Mouse (Mus musculus): ENCODE measurements around the gene Tac4. TPM values are rescaled to one million over a fixed set of nuclear protein-coding genes. Genes with fewer than 3 reads are reported as not detected.
A peak's percentile ranks its signal among the peaks of the same experiment; 100 is the strongest.

Gene Tac4
- total and polyA plus RNA-seq, 2 experiments from 2014 or later = not detected

DNA sequence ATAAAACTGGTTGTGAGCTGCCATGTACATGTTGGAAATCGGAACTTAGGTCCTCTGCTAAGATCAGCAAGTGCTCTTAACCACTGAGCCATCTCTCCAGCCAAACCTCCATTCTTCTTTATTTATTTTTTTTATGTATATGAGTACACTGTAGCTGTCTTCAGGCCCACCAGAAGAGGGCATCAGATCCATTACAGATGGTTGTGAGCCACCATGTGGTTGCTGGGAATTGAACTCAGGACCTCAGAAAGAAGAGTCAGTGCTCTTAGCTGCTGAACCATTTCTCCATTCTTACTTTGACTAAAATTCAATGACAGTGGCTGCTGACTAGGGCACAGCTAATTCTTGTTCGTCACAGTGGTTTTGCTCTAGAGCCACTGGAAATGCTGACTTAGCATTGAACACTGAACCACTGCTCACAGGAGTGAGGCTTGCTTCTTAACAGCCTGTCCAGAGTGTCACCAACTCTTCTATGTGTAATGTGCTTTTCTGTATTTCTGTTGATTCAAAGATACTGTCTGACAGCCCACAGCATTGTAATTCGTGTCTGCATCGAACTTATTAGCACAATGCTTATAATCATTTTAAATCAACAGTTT, 17.8 kb downstream of the Tac4 start:
- Histone ChIP-seq H3K9ac (replicated peaks; ENCODE audit: low read length, poor library complexity, severe bottlenecking) (no peak overlapping the region), H3K4me2 (ENCODE audit: low read depth, low read length, poor library complexity, severe bottlenecking) (no peak overlapping the region), H3K4me1 (ENCODE audit: insufficient read depth, low read length) (no peaks in the 10 kb centered on the region), H3K27ac (ENCODE audit: low read depth, low read length) (no peak overlapping the region), H3K4me3 (ENCODE audit: low read depth, low read length) (no peak overlapping the region), H3K9me3 (ENCODE audit: low read length) (no peaks in the 10 kb centered on the region), H3K36me3 (ENCODE audit: insufficient read depth, low read length) (peaks cover 73% of the 10 kb centered on the region), H3K27me3 (ENCODE audit: insufficient read depth, low read length) (no peaks in the 10 kb centered on the region)
- 96% methylated on average over 4 of the region's 4 CpGs for WGBS
- ATAC-seq (ENCODE audit: low FRiP score) (no peak), DNase-seq (ENCODE audit: low spot score) (no peak)
- TF ChIP-seq CTCF (IDR thresholded peaks at IDR 0.05) = peak; percentile 29

DNA sequence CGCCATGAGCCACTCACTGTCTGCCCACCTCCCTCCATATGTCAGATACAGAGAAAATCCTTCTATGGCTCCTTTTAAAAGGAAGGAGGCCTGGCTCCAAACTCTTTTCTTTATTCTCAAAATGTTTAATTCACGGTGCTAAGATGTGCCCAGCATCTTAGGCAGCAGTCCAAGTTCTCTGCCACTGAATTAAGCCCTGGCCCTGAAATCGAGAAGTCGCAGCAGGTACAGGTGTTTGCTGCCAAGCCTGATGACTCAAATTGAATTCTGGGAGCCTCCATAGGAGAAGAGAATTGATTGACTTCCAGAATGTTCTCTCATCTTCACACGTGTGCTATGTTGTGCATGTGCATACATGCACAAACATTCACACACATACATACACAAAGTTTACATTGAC, 21.0 kb downstream of the Tac4 start:
- WGBS = 87% methylated on average over 5 of the region's 5 CpGs
- Histone ChIP-seq H3K4me1 (ENCODE audit: insufficient read depth, low read length) (no peaks in the 10 kb centered on the region), H3K27ac (ENCODE audit: low read depth, low read length) (no peak overlapping the region), H3K4me2 (ENCODE audit: low read depth, low read length, poor library complexity, severe bottlenecking) (no peak overlapping the region), H3K36me3 (ENCODE audit: insufficient read depth, low read length) (peaks cover 67% of the 10 kb centered on the region), H3K9ac (replicated peaks; ENCODE audit: low read length, poor library complexity, severe bottlenecking) (no peak overlapping the region), H3K27me3 (ENCODE audit: insufficient read depth, low read length) (no peaks in the 10 kb centered on the region), H3K4me3 (ENCODE audit: low read depth, low read length) (no peak overlapping the region), H3K9me3 (ENCODE audit: low read length) (no peaks in the 10 kb centered on the region)
- DNase-seq (ENCODE audit: low spot score) = no peak
- TF ChIP-seq CTCF (IDR thresholded peaks at IDR 0.05) = no peak
- no peak for ATAC-seq (ENCODE audit: low FRiP score)

GRCm38 (mm10) chr11:95291998-95292397, 30.7 kb downstream of the Tac4 start:
- no peak for ATAC-seq (ENCODE audit: low FRiP score)
- H3K27me3 ChIP-seq (ENCODE audit: insufficient read depth, low read length) = no peaks in the 10 kb centered on the region
- no peaks in the 10 kb centered on the region for H3K9me3 ChIP-seq (ENCODE audit: low read length)
- H3K9ac ChIP-seq (replicated peaks; ENCODE audit: low read length, poor library complexity, severe bottlenecking) = no peak overlapping the region
- H3K27ac ChIP-seq (ENCODE audit: low read depth, low read length) = no peak overlapping the region
- DNase-seq (ENCODE audit: low spot score) = no peak
- TF ChIP-seq CTCF (IDR thresholded peaks at IDR 0.05) = no peak
- no peaks in the 10 kb centered on the region for H3K4me1 ChIP-seq (ENCODE audit: insufficient read depth, low read length)
- no peak overlapping the region for H3K4me3 ChIP-seq (ENCODE audit: low read depth, low read length)
- 85% methylated on average over 4 of the region's 4 CpGs for WGBS
- H3K36me3 ChIP-seq (ENCODE audit: insufficient read depth, low read length) = peaks cover 47% of the 10 kb centered on the region
- H3K4me2 ChIP-seq (ENCODE audit: low read depth, low read length, poor library complexity, severe bottlenecking) = no peak overlapping the region

GRCm38 (mm10) chr11:95293017-95293624, 31.8 kb downstream of the Tac4 start:
- H3K4me3 ChIP-seq (ENCODE audit: low read depth, low read length) = no peak overlapping the region
- TF ChIP-seq CTCF (IDR thresholded peaks at IDR 0.05) = no peak
- no peak overlapping the region for H3K9ac ChIP-seq (replicated peaks; ENCODE audit: low read length, poor library complexity, severe bottlenecking)
- no peak overlapping the region for H3K27ac ChIP-seq (ENCODE audit: low read depth, low read length)
- H3K9me3 ChIP-seq (ENCODE audit: low read length) = no peaks in the 10 kb centered on the region
- DNase-seq (ENCODE audit: low spot score) (no peak), ATAC-seq (ENCODE audit: low FRiP score) (no peak)
- peaks cover 42% of the 10 kb centered on the region for H3K36me3 ChIP-seq (ENCODE audit: insufficient read depth, low read length)
- H3K4me1 ChIP-seq (ENCODE audit: insufficient read depth, low read length) = no peaks in the 10 kb centered on the region
- 89% methylated on average over 8 of the region's 8 CpGs for WGBS
- no peak overlapping the region for H3K4me2 ChIP-seq (ENCODE audit: low read depth, low read length, poor library complexity, severe bottlenecking)
- H3K27me3 ChIP-seq (ENCODE audit: insufficient read depth, low read length) = no peaks in the 10 kb centered on the region

GRCm38 (mm10) chr11:95295736-95296135, 34.4 kb downstream of the Tac4 start:
- 93% methylated on average over 13 of the region's 13 CpGs for WGBS
- Histone ChIP-seq H3K36me3 (ENCODE audit: insufficient read depth, low read length) (peaks cover 45% of the 10 kb centered on the region), H3K9me3 (ENCODE audit: low read length) (no peaks in the 10 kb centered on the region), H3K27me3 (ENCODE audit: insufficient read depth, low read length) (no peaks in the 10 kb centered on the region), H3K27ac (ENCODE audit: low read depth, low read length) (no peak overlapping the region), H3K4me3 (ENCODE audit: low read depth, low read length) (no peak overlapping the region), H3K9ac (replicated peaks; ENCODE audit: low read length, poor library complexity, severe bottlenecking) (no peak overlapping the region), H3K4me2 (ENCODE audit: low read depth, low read length, poor library complexity, severe bottlenecking) (no peak overlapping the region), H3K4me1 (ENCODE audit: insufficient read depth, low read length) (no peaks in the 10 kb centered on the region)
- TF ChIP-seq CTCF (IDR thresholded peaks at IDR 0.05) = no peak
- ATAC-seq (ENCODE audit: low FRiP score) = no peak
- DNase-seq (ENCODE audit: low spot score) = no peak

DNA sequence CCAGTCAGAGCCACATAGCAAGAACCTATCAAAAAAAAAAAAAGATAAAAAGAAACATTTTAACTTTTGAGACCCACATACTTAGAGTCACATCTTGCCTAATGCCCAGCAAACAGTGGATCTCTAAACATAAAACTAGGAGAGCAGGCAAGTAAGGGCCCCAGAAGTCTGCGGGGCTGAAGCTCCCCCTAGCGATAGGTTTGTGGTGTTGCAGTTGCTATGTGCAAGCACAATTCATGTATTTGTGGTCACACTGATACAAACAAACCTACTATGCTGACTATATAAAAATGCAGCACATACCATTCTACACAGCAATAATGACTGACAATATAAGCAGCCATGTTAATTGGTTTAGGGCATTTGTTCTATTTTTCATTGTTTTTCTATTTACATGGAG, 36.8 kb downstream of the Tac4 start:
- H3K4me2 ChIP-seq (ENCODE audit: low read depth, low read length, poor library complexity, severe bottlenecking) = no peak overlapping the region
- peak; percentile 19 for DNase-seq (ENCODE audit: low spot score)

More for the DNA sequence above, 36.8 kb downstream of the Tac4 start:
- WGBS = 10% methylated on average over 2 of the region's 2 CpGs
- Histone ChIP-seq H3K9me3 (ENCODE audit: low read length) (no peaks in the 10 kb centered on the region), H3K27me3 (ENCODE audit: insufficient read depth, low read length) (no peaks in the 10 kb centered on the region), H3K36me3 (ENCODE audit: insufficient read depth, low read length) (peaks cover 45% of the 10 kb centered on the region), H3K27ac (ENCODE audit: low read depth, low read length) (no peak overlapping the region), H3K4me3 (ENCODE audit: low read depth, low read length) (no peak overlapping the region), H3K9ac (replicated peaks; ENCODE audit: low read length, poor library complexity, severe bottlenecking) (no peak overlapping the region), H3K4me1 (ENCODE audit: insufficient read depth, low read length) (no peaks in the 10 kb centered on the region)
- peak; percentile 82 for TF ChIP-seq CTCF (IDR thresholded peaks at IDR 0.05)
- ATAC-seq (ENCODE audit: low FRiP score) = no peak

Measured in midbrain, postnatal 0 days (tissue).